Mouse (Mus musculus) cerebellum, adult 2 months (tissue): ENCODE results near the gene Zfp949.

Experiments used
- CTCF ChIP-seq: fragments of 200-500 bp; IDR thresholded peaks from 2 replicates; pipeline ENCODE4 v1.5.1; 2011; ENCODE audit warnings: low read depth, mild to moderate bottlenecking, control low read depth, low read length, moderate library complexity, borderline replicate concordance; ENCODE audit not compliant: insufficient read depth
- POLR2A ChIP-seq: fragments of 200-500 bp; IDR thresholded peaks from 2 replicates; pipeline ENCODE4 v1.6.1; 2011; ENCODE audit warnings: low read length, control low read depth, borderline replicate concordance; ENCODE audit not compliant: insufficient read depth

DNA sequence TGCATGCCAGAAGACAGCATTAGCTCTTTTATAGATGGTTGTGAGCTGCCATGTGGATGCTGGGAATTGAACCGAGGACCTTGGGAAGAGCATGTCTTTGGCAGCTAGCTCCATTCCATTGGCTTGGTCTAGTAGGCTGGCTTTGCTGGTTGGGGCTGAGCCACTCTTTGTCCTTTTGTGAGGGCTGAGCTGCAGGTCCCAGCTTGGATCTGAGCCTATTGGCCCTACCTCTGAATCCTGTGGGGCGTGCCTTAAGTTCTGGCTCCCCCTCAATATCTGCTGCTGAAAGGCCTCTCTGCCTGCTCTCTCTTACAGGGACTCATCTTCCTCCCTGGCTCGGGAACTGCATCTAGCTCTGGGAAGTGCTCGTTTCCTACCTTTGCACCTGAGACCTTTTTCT, 10.3 kb downstream of the Zfp949 start:
- no peak for TF ChIP-seq CTCF
- no peak for TF ChIP-seq POLR2A
